Mouse (Mus musculus) spleen, postnatal 4 days (tissue): ENCODE results near the gene Ptgis.

Experiments used
- DNase-seq, 2 experiments: peaks; one replicate each; pipeline ENCODE4 v3.0.0; 2022; ENCODE audit warnings: low spot score in 2 of 2

Gene Ptgis

GRCm38 (mm10) chr2:167240008-167240964 lies at the start of gene Ptgis:
TSS of gene Ptgis (minus strand) at chr2:167240604.
- DNase-seq = no peak

- DNase-seq = peak; percentile 7 to 55
These were observed 41.1 kb upstream of the Ptgis start for GRCm38 (mm10) chr2:167281461-167281860.

- no peak for DNase-seq
These were observed 40.5 kb upstream of the Ptgis start for GRCm38 (mm10) chr2:167280986-167281310.

DNA sequence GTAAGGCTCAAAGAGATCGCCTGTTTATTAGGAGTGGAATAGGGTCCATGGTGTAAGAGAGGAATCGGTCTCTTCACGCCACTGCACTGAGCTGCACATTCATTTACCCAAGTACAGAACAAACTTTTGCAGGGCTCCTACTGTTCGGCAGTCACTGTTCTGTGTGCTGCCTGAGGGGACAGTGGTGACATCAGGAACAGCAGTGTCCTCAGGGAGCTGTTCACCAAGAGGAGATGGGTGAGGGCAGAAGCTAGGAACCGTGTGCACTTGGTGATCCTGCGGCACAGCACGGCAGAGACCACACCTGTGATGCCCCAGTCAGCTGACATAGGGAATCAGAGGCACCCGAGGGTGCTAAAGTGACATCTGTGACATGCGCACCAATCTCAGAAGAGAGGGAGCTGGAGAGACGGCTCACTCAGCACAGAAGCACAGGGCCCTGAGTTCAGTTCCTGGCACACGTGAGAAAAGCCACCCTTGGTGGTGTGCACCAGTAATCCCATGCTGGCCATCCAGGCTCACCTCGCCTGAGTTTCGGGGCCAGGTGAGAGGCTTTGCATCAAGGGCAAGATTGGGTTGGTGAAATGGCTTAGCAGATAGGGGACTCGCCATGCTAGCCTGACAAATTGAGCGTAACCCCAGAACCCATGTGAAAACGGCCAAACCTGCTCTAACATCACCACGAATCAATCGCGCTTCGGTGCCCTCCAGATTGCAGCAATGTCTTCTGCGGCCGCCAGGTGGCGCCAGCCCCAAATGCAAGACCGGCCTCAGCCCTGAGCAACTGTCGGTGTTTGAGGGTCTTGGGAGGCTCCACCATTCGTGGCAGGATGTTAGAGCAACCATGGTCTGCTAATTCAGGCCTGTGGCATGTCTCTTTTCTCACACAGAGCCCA lies 39.9 kb upstream of the Ptgis start:
- DNase-seq = peak; percentile 70 to 89

GRCm38 (mm10) chr2:167278751-167279526 lies 38.5 kb upstream of the Ptgis start:
- DNase-seq = peak; percentile 44 to 88

GRCm38 (mm10) chr2:167278011-167278410 lies 37.6 kb upstream of the Ptgis start:
- DNase-seq = peak in 1 of 2 experiments; percentile 7

- DNase-seq = peak; percentile 8 to 54
These were observed 36.6 kb upstream of the Ptgis start for GRCm38 (mm10) chr2:167277026-167277425.

GRCm38 (mm10) chr2:167275856-167276255 lies 35.5 kb upstream of the Ptgis start:
- peak; percentile 7 to 35 for DNase-seq

DNA sequence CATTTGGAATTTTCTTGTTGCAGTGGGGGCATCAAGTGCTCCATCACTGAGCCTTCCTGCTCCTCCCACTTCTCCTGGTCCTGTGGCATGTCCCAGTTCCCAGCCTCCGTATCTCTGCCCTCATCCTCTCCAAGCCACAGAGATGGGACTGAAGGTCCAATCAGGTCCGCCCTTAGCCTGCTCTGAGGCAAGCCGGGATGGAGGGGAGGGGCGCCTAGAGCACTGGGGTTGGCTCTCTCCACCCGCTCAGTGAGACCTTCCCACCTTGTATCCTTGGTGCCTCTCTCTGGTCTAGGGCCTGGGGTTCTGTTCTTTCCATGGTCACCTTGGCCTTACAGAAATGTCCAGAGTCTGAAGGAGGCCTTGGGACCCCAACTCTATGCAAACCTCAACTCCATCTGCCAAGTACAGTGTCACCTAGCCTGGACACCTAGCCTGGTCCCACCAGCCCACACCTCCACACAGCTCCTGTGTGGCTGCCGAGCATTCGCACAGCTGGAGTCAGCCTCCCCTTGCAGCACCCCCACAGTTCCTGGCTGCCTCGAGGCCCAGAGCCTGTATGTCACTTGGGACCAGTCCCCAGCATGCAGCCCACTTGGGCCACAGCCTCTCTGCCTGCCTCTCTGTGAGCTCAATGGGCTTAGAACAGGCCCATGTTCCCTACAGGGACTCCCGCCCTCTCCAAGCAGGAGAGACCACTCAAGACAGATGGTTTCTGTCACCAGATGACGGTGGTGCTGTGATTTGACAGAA lies 34.5 kb upstream of the Ptgis start:
- peak; percentile 9 to 55 for DNase-seq

- peak; percentile 10 to 55 for DNase-seq
These were observed 32.9 kb upstream of the Ptgis start for GRCm38 (mm10) chr2:167273206-167273740.

DNA sequence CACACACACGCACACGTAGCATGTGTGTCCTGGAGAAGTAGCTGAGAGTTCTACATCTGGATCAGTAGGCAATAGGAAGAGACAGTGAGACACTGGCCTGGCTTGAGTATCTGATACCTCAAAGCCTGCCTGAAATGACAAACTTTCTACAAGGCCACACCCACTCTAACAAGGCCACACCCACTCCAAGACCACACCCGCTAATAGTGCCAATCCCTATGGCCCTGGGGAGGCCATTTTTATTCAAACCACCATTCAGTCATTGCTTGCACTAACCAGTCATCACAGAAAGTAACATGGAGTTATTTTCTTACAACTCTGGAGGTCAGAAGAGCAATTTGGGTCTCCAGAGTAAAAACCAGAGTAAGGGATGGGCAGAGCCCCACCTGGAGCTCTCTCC lies 32.3 kb upstream of the Ptgis start:
- DNase-seq = peak in 1 of 2 experiments; percentile 6

DNA sequence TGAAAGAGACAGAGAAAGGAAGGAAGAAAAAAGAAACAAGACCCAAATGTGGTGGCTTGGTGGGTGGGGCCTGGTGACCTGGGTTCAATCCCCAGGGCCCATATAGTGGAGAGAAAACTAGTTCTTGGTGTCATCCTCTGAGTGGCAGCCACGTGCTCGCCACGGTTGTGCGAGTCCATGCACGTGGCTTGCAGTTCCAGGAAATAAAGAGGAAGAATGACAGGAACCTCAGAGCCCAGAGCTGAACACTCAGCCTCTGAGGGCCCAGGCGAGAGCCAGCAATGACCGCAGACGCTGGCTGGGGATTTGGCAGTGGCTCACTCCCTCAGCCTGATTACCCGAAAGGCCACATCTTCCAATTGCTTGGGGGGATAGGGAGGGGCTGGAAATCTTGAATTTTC lies 30.7 kb upstream of the Ptgis start:
- DNase-seq = peak; percentile 11 to 54

GRCm38 (mm10) chr2:167270496-167270895 lies 30.1 kb upstream of the Ptgis start:
- peak; percentile 10 to 54 for DNase-seq

GRCm38 (mm10) chr2:167268721-167269120 lies 28.3 kb upstream of the Ptgis start:
- no peak for DNase-seq

DNA sequence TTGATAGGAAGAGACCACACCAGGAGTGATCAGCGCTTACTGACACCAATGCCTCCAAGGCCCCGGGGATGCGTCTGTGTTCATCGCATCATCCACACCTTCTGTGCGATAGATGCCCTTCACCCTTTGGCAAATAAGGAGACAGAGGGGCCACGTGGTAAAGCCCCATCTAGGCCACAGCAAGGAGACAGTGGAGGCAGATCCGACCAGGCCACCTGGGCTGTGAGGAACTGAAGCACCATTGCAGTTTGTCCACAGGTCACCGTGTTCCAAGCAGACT lies 27.9 kb upstream of the Ptgis start:
- peak in 1 of 2 experiments; percentile 56 for DNase-seq

- DNase-seq = peak in 1 of 2 experiments; percentile 9
These were observed 27.4 kb upstream of the Ptgis start for GRCm38 (mm10) chr2:167267531-167268410.

DNA sequence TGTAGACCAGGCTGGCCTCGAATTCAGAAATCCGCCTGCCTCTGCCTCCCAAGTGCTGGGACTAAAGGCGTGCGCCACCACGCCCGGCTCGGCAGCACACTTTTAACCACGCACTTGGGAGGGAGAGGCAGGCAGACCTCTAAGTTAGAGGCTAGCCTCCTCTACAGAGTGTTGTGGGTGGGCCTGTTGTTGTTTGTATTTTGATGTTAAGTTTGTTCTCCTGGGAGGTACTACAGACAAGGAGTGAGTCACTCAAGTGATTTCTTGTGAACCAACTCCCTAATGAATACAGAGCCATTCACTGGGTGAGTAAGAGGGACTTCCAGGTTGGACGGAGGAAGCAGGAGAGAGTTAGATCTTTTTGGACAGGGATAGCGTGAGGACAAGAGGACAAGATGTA lies 25.8 kb upstream of the Ptgis start:
- peak in 1 of 2 experiments; percentile 46 for DNase-seq

- DNase-seq = peak; percentile 5 to 49
These were observed 25.4 kb upstream of the Ptgis start for GRCm38 (mm10) chr2:167265806-167266205.

DNA sequence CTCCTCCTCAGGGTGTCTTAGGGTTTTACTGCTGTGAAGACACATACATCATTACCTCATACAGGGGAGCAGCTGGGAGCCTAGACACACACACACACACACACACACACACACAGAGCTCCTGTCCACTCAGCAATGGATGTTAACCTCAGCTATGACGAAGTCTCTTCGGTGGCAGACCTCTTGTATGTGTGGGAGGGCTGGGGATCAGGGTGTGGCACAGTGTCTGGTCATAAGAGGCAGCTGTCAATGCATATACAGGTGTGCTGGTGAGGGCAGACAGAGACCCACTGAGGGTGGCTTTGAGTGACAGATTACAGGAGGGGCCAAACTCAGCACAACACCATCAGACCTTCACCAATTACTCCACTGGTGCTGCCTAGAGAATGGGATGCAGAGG lies 24.6 kb upstream of the Ptgis start:
- DNase-seq = peak in 1 of 2 experiments; percentile 45

DNA sequence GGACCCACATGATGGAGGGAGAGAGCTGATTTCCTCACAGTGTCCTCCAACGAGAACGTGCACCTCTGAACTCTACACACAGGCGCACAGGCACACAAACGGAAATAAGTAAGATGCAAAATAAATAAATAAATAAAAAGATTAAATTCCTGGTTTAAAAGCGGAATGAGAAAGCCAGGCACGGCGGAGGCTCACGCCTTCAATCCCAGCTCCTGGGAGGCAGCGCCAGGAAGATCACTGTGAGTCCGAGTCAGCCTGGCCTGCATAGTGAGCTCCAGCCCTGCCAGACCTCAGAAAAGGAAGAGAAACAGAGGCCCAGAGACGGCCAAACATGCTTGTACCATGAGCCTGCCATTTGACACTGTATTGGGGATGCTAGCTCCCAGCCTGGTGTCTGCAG lies 23.5 kb upstream of the Ptgis start:
- peak in 1 of 2 experiments; percentile 55 for DNase-seq
